Mouse (Mus musculus): ENCODE measurements around the gene Sept9.

GRCm38 (mm10) chr11:117296500-117297189 is 97.2 kb downstream of the Sept9 start:
- TF ChIP-seq CTCF (IDR thresholded peaks at IDR 0.05; ENCODE audit: insufficient read depth, low read length) (no peak), POLR2A (IDR thresholded peaks at IDR 0.05; ENCODE audit: borderline replicate concordance, extremely low read depth, low read depth, low read length) (no peak)

Data from lung, adult 2 months (tissue).